Mouse (Mus musculus): Measurements from ENCODE around the gene Brca2.

- TF ChIP-seq CTCF (IDR thresholded peaks at IDR 0.05; ENCODE audit: borderline replicate concordance, insufficient read depth, low read length): no peak
- TF ChIP-seq POLR2A (IDR thresholded peaks at IDR 0.05; ENCODE audit: low read depth, low read length): no peak
Observed at GRCm38 (mm10) chr5:150598202-150599119, 76.0 kb downstream of the Brca2 start.
